Mouse (Mus musculus): Measurements from ENCODE around the gene Ccnt1. TPM values are rescaled to one million over a fixed set of nuclear protein-coding genes. Genes with fewer than 3 reads are reported as not detected.
"Not testable (repeated sequence)": the region's sequence is repeated elsewhere in the genome, so short reads cannot be mapped to it uniquely, and the experiment has no call there.

Gene Ccnt1
- total and polyA plus RNA-seq, 2 experiments: 7.4 to 13.5 TPM

GRCm38 (mm10) chr15:98595049-98595448 lies 24.3 kb upstream of the Ccnt1 start:
- DNase-seq (ENCODE audit: extremely low read depth, low read depth, low spot score): no peak
- Histone ChIP-seq H3K9ac (ENCODE audit: low read depth, low read length) (no peak overlapping the region), H3K4me3 (ENCODE audit: insufficient read depth, low read depth, low read length) (no peak overlapping the region), H3K27me3 (ENCODE audit: control insufficient read depth, insufficient read depth, low read length) (no peaks in the 10 kb centered on the region), H3K36me3 (ENCODE audit: control insufficient read depth, insufficient read depth, low read length) (peaks cover 7% of the 10 kb centered on the region), H3K79me2 (ENCODE audit: control insufficient read depth, insufficient read depth, low read length) (no peaks in the 10 kb centered on the region), H3K27ac (replicated peaks; ENCODE audit: insufficient read depth, low read depth, low read length) (no peak overlapping the region), H3K4me1 (ENCODE audit: control insufficient read depth, insufficient read depth, low read length) (0 out of 2 replicates have a peak, but pooled peaks cover 3% of the 10 kb centered on the region)
- no peak for TF ChIP-seq POLR2A (IDR thresholded peaks at IDR 0.05; ENCODE audit: extremely low read depth, insufficient read depth, low read length)
- TF ChIP-seq CTCF (IDR thresholded peaks at IDR 0.05; ENCODE audit: low read depth, low read length): no peak
- WGBS: 71% methylated on average over 5 of the region's 5 CpGs

GRCm38 (mm10) chr15:98594193-98594592 lies 23.5 kb upstream of the Ccnt1 start:
- H3K4me3 ChIP-seq (ENCODE audit: insufficient read depth, low read depth, low read length): no peak overlapping the region
- H3K4me1 ChIP-seq (ENCODE audit: control insufficient read depth, insufficient read depth, low read length): 0 out of 2 replicates have a peak, but pooled peaks cover 3% of the 10 kb centered on the region
- no peak overlapping the region for H3K27ac ChIP-seq (replicated peaks; ENCODE audit: insufficient read depth, low read depth, low read length)
- TF ChIP-seq CTCF (IDR thresholded peaks at IDR 0.05; ENCODE audit: low read depth, low read length): no peak
- TF ChIP-seq POLR2A (IDR thresholded peaks at IDR 0.05; ENCODE audit: extremely low read depth, insufficient read depth, low read length): no peak
- H3K79me2 ChIP-seq (ENCODE audit: control insufficient read depth, insufficient read depth, low read length): no peaks in the 10 kb centered on the region
- H3K9ac ChIP-seq (ENCODE audit: low read depth, low read length): no peak overlapping the region
- peaks cover 7% of the 10 kb centered on the region for H3K36me3 ChIP-seq (ENCODE audit: control insufficient read depth, insufficient read depth, low read length)
- 84% methylated on average over 19 of the region's 19 CpGs for WGBS
- H3K27me3 ChIP-seq (ENCODE audit: control insufficient read depth, insufficient read depth, low read length): no peaks in the 10 kb centered on the region
- no peak for DNase-seq (ENCODE audit: extremely low read depth, low read depth, low spot score)

DNA sequence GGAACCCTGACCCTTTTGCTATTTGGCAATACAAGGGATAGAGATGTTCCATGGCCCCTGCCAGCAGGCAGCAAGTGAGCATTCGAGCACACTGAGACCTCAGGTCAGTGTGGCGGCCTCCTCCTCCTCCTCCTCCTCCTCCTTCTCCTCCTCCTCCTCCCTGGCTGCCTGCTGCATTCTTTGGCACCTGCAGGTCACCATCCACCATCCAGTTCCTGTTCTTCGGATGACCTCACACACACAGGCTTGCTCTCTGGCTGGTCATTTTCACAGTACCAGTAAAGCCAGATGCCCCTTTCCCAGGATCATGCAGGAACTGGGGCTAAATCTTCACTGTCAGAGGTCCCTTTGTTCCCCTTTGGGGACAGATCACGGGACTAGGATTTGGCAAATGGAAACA lies 20.7 kb upstream of the Ccnt1 start:
- Histone ChIP-seq H3K27ac (replicated peaks; ENCODE audit: insufficient read depth, low read depth, low read length) (no peak overlapping the region), H3K4me3 (ENCODE audit: insufficient read depth, low read depth, low read length) (no peak overlapping the region), H3K9ac (ENCODE audit: low read depth, low read length) (no peak overlapping the region), H3K27me3 (ENCODE audit: control insufficient read depth, insufficient read depth, low read length) (no peaks in the 10 kb centered on the region), H3K4me1 (ENCODE audit: control insufficient read depth, insufficient read depth, low read length) (0 out of 2 replicates have a peak, but pooled peaks cover 3% of the 10 kb centered on the region), H3K36me3 (ENCODE audit: control insufficient read depth, insufficient read depth, low read length) (peaks cover 7% of the 10 kb centered on the region), H3K79me2 (ENCODE audit: control insufficient read depth, insufficient read depth, low read length) (no peaks in the 10 kb centered on the region)
- TF ChIP-seq CTCF (IDR thresholded peaks at IDR 0.05; ENCODE audit: low read depth, low read length): no peak
- peak; percentile 76 for DNase-seq (ENCODE audit: extremely low read depth, low read depth, low spot score)
- 51% methylated on average over 4 of the region's 4 CpGs for WGBS

DNA sequence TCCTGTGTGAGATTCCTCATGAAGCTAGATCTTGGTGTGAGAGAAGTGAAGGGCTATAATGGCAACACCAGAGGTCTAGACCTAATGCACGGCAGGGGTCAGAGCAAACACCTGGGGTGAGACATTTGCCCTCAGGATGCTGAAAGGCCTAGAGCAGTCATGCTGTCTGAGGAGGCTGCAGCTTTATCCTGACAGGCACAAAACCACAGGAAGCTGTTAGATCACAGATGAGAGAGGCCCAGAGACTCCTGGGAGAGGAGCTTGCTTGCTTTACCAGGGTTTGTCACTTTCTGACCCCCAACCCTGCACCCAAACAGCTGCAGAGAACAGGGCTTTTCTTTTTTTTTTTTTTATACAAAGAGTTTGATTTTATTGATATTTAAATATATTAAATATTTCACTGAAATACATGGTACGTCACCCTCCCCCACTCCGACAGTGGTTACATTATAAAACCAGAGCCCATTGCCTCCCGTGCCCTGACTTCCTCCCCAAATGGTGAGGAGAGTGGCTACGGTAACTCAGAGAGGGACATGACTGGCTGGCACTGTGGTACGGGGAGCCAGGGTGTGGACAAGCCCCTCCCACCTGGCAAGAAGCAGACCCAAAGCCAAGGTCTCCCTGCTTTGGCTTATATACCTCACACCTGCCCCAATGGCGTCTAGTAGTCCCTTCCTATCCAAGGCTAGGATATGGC lies 19.1 kb upstream of the Ccnt1 start:
- TF ChIP-seq POLR2A (IDR thresholded peaks at IDR 0.05; ENCODE audit: extremely low read depth, insufficient read depth, low read length): no peak
- no peak for TF ChIP-seq CTCF (IDR thresholded peaks at IDR 0.05; ENCODE audit: low read depth, low read length)
- Histone ChIP-seq H3K36me3 (ENCODE audit: control insufficient read depth, insufficient read depth, low read length) (peaks cover 5% of the 10 kb centered on the region; the same call in 1 of the 2 replicates), H3K79me2 (ENCODE audit: control insufficient read depth, insufficient read depth, low read length) (no peaks in the 10 kb centered on the region), H3K4me1 (ENCODE audit: control insufficient read depth, insufficient read depth, low read length) (0 out of 2 replicates have a peak, but pooled peaks cover 3% of the 10 kb centered on the region), H3K27me3 (ENCODE audit: control insufficient read depth, insufficient read depth, low read length) (no peaks in the 10 kb centered on the region), H3K27ac (replicated peaks; ENCODE audit: insufficient read depth, low read depth, low read length) (no peak overlapping the region), H3K4me3 (ENCODE audit: insufficient read depth, low read depth, low read length) (no peak overlapping the region), H3K9ac (ENCODE audit: low read depth, low read length) (no peak overlapping the region)
- 80% methylated on average over 7 of the region's 7 CpGs for WGBS
- no peak for DNase-seq (ENCODE audit: extremely low read depth, low read depth, low spot score)

DNA sequence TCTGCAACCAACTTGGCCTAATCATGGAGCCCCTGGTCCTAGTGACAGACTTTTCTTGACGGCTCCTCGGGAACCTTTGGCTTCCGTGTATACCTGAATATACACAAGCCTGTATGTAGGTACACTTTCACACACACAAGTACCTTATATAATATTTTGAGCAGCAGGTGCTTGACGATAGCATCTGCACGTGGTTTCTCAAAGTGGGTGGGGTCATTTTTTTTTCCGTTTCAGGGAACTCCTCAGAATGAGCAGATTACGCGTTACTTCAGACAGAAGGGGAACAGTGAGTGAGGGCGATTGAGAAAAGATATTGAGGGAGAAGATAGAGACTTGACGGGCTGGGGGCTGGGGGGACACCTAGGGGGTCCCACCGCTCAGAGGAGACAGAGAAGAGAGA lies 17.0 kb upstream of the Ccnt1 start:
- WGBS: 88% methylated on average over 11 of the region's 11 CpGs
- no peaks in the 10 kb centered on the region for H3K79me2 ChIP-seq (ENCODE audit: control insufficient read depth, insufficient read depth, low read length)
- H3K4me1 ChIP-seq (ENCODE audit: control insufficient read depth, insufficient read depth, low read length): 0 out of 2 replicates have a peak, but pooled peaks cover 3% of the 10 kb centered on the region
- no peak for TF ChIP-seq CTCF (IDR thresholded peaks at IDR 0.05; ENCODE audit: low read depth, low read length)
- no peak overlapping the region for H3K4me3 ChIP-seq (ENCODE audit: insufficient read depth, low read depth, low read length)
- H3K9ac ChIP-seq (ENCODE audit: low read depth, low read length): no peak overlapping the region
- peaks cover 3% of the 10 kb centered on the region; the same call in 1 of the 2 replicates for H3K36me3 ChIP-seq (ENCODE audit: control insufficient read depth, insufficient read depth, low read length)
- H3K27me3 ChIP-seq (ENCODE audit: control insufficient read depth, insufficient read depth, low read length): no peaks in the 10 kb centered on the region
- no peak for DNase-seq (ENCODE audit: extremely low read depth, low read depth, low spot score)
- no peak overlapping the region for H3K27ac ChIP-seq (replicated peaks; ENCODE audit: insufficient read depth, low read depth, low read length)

GRCm38 (mm10) chr15:98586141-98586540 lies 15.4 kb upstream of the Ccnt1 start:
- not testable (repeated sequence) for DNase-seq (ENCODE audit: extremely low read depth, low read depth, low spot score); H3K79me2 ChIP-seq (ENCODE audit: control insufficient read depth, insufficient read depth, low read length); H3K4me3 ChIP-seq (ENCODE audit: insufficient read depth, low read depth, low read length); H3K36me3 ChIP-seq (ENCODE audit: control insufficient read depth, insufficient read depth, low read length); H3K4me1 ChIP-seq (ENCODE audit: control insufficient read depth, insufficient read depth, low read length); H3K9ac ChIP-seq (ENCODE audit: low read depth, low read length); H3K27ac ChIP-seq (replicated peaks; ENCODE audit: insufficient read depth, low read depth, low read length); H3K27me3 ChIP-seq (ENCODE audit: control insufficient read depth, insufficient read depth, low read length)
- WGBS: 81% methylated on average over 9 of the region's 9 CpGs
